Mouse (Mus musculus) lung, adult 2 months (tissue): Measurements from ENCODE around the gene Zbtb34. TPM values are rescaled to one million over a fixed set of nuclear protein-coding genes. Genes with fewer than 3 reads are reported as not detected.

ENCODE experiments used
- DNase-seq: peaks from one replicate; pipeline ENCODE4 v3.0.0; 2022
- H3K4me1 ChIP-seq: fragments of 200-500 bp; 2 replicates; pipeline ENCODE4 v1.6.1; 2011; ENCODE audit warnings: low read length; ENCODE audit not compliant: control insufficient read depth, insufficient read depth
- H3K4me3 ChIP-seq: fragments of 200-500 bp; replicated peaks from 2 replicates; pipeline ENCODE3; 2011; ENCODE audit warnings: low read depth, mild to moderate bottlenecking, control low read depth, low read length; ENCODE audit errors: extremely low read depth
- CTCF ChIP-seq: fragments of 200-500 bp; IDR thresholded peaks from 2 replicates; pipeline ENCODE4 v1.5.1; 2011; ENCODE audit warnings: mild to moderate bottlenecking, low read length, control low read depth; ENCODE audit not compliant: insufficient read depth
- POLR2A ChIP-seq: fragments of 200-500 bp; IDR thresholded peaks from 2 replicates; pipeline ENCODE4 v1.6.1; 2011; ENCODE audit warnings: low read depth, mild to moderate bottlenecking, control low read depth, low read length, borderline replicate concordance; ENCODE audit errors: extremely low read depth
- WGBS: fragments of 180-500 bp; shearing (Covaris S2); methylation state at CpG from one replicate; pipeline ENCODE4 v1.1.7; 2018; 5-methylcytosine and 5-hydroxymethylcytosine counted together
- polyA plus RNA-seq: library from polyadenylated mRNA; depleted of rRNA; stranded (reverse); fragments of >200 nt; gene quantifications from 2 replicates; pipeline ENCODE4 v1.2.3, GENCODE M21; 2012

Gene Zbtb34
- polyA plus RNA-seq, 1 experiment, result 16.4 TPM

DNA sequence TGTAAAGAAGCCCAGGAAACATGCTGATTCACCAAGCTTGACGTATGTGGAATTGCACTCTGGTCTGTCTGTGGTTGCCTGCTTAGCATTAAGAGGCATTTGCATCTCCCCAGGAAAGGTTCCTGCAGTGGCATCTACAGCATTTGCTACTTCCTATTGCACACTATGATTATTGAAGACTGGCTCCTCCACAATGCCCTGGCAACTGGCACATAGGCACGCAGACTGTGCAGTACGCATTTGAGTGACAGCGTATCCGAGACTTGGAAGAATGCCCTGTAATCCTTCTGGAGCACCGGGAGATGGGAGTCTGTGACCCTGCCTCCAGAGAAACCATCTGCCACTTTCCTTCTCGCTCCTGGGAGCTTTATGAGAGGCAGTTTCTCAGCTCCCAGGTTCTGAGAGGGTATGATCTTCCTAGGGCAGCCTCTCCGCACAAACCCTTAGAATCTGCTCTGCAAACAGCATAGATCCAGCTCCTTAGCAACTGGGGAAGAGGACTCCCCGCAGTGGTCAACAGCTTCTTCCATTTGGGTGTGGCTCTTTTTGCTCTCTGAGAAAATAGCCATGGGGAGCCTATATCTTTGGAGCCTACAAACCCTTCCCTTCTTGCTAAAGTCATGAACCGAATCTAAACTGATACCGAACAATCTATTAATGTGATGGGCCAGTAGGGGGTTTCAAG lies 37.0 kb downstream of the Zbtb34 start:
- no peak overlapping the region for H3K4me3 ChIP-seq
- WGBS, result 63% methylated on average over 11 of the region's 11 CpGs
- DNase-seq, result no peak
- TF ChIP-seq CTCF, result no peak
- no peak for TF ChIP-seq POLR2A
- H3K4me1 ChIP-seq, result no peaks in the 10 kb centered on the region

DNA sequence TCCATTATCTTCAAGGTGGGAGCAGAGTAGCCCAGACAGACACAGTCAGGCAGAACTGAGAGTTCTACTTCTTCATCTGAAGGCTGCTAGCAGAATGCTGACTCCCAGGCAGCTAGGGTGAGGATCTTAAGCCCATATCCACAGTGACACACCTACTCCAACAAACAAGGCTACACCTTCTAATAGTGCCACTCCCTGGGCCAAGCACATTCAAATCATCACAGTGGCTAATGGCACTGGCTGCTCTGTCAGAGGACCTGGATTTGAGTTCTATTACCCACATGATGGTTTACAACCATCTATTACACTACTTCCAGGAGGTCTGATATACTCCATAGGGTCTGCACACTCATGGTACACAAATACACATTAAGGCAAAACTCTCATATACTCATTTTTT lies 38.1 kb downstream of the Zbtb34 start:
- DNase-seq, result no peak
- Histone ChIP-seq H3K4me3 (no peak overlapping the region), H3K4me1 (no peaks in the 10 kb centered on the region)
- TF ChIP-seq POLR2A (no peak), CTCF (no peak)

DNA sequence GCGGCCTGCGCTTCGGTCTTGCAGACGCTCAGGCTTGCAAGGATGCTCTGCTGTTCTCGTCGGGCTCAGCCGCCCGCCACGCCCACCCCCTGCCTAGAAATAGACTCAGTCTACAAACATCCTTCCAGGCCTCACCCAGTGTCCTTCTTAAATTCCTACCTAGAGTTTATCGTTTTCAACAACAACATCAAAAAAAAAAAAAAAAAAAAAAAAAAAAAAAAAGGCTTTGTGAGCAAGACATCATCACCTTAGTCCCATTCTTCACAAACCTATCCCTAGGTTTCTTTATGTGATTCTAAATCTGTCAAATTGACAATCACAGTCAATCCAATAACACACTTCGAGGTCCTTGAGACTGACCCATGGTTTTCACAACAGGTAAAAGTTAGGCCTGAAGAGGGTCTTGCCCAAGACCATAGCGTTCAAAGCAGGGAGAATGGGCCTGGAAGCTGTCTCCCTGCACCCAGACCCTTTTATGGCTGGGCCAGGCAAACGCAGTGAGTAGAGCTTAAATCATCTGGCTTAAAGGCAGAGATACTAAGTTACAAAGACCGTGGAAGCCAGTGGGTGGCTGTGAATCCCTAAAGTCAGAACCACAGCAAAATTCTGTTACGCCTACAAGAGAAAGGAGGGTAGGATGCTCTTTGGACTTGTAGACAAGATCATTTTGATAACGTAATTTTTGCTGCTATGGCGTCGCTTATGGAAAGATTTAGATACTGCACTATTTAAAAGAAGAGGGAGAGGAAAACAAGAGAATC lies 59.3 kb downstream of the Zbtb34 start:
- WGBS, result 36% methylated on average over 18 of the region's 18 CpGs
- no peak for TF ChIP-seq POLR2A
- no peak for TF ChIP-seq CTCF
- Histone ChIP-seq H3K4me1 (no peaks in the 10 kb centered on the region), H3K4me3 (peak overlapping the region; percentile 56)
- no peak for DNase-seq

- Histone ChIP-seq H3K4me3 (peak within 1 kb of the TSS; percentile 99), H3K4me1 (no peaks in the 10 kb centered on the region; the same call in 1 of the 2 replicates)
- TF ChIP-seq CTCF, result no peak
- peak; percentile 42; the same call in 1 of the 2 replicates for TF ChIP-seq POLR2A
- 2% methylated on average over 46 of the region's 74 CpGs for WGBS
- DNase-seq, result peak; percentile 95
Observed at GRCm38 (mm10) chr2:33370777-33371647, 60.1 kb downstream of the Zbtb34 start, which contains the start of gene Ralgps1. Gene Ralgps1, minus strand, starts transcription at chr2:33371486.

- no peak for DNase-seq
- TF ChIP-seq CTCF (no peak), POLR2A (no peak)
- WGBS, result 14% methylated on average over 15 of the region's 15 CpGs
- Histone ChIP-seq H3K4me3 (peak overlapping the region; percentile 77), H3K4me1 (no peaks in the 10 kb centered on the region; the same call in 1 of the 2 replicates)
Observed at GRCm38 (mm10) chr2:33370276-33370776, 60.8 kb downstream of the Zbtb34 start.

DNA sequence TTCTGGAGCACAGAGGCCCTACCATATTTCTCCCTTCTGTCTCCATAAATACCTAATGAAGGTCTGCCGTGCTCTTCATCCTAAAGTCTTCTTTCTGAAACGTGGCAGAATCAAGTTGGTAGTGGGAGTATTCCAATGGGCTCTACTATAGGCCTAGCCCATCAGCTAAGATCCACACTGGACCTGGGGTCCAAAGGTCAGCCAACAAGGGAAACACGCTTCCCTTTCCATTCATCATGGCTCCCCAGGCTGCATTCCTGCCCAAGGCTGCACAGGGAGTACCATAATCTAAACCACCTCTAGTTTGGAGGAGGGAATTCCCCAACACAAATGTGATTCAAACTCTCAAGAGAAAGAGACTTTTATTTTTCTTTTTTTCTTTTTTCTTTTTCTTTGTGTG lies 61.7 kb downstream of the Zbtb34 start:
- DNase-seq, result no peak
- H3K4me3 ChIP-seq, result no peak overlapping the region
- TF ChIP-seq POLR2A (no peak), CTCF (no peak)
- H3K4me1 ChIP-seq, result no peaks in the 10 kb centered on the region; the same call in 1 of the 2 replicates
- WGBS, result 94% methylated on average over 3 of the region's 3 CpGs

DNA sequence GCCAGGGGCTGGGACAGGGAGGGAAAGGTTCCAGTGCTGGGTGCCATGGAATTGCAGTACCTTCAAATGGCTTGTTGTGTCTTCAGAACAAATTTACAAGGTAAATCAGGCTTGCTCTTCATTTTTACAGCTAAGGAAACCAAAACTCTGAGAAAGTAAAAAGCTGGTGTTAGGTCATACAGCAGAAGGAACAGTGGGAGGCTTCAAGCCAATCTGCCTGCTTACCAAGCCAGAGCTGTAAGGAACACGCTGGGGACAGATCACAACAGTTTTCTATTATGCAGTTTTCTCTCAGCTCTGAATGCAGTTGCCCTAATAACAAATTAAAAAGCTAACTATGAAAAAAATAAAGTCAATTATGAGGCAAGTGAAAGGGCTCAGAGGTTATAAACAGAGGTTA lies 62.6 kb downstream of the Zbtb34 start:
- TF ChIP-seq POLR2A, result no peak
- no peak for TF ChIP-seq CTCF
- H3K4me3 ChIP-seq, result no peak overlapping the region
- DNase-seq, result no peak
- H3K4me1 ChIP-seq, result no peaks in the 10 kb centered on the region; the same call in 1 of the 2 replicates
- 94% methylated on average over 1 of the region's 1 CpGs for WGBS

- no peak overlapping the region for H3K4me3 ChIP-seq
- no peak for DNase-seq
- 51% methylated on average over 9 of the region's 9 CpGs for WGBS
- no peak for TF ChIP-seq POLR2A
- TF ChIP-seq CTCF, result no peak
- H3K4me1 ChIP-seq, result no peaks in the 10 kb centered on the region; the same call in 1 of the 2 replicates
Observed at GRCm38 (mm10) chr2:33365703-33366471, 65.2 kb downstream of the Zbtb34 start.
